Mouse (Mus musculus) adrenal gland, postnatal 4 days (tissue): Measurements from ENCODE around the gene Vrtn. TPM values are rescaled to one million over a fixed set of nuclear protein-coding genes. Genes with fewer than 3 reads are reported as not detected.
A peak's percentile ranks its signal among the peaks of the same experiment; 100 is the strongest.

Experiments
- DNase-seq, 2 experiments: peaks; one replicate each; pipeline ENCODE4 v3.0.0; 2021 to 2022; ENCODE audit warnings: low spot score in 2 of 2, mixed read lengths in 2 of 2
- long read RNA-seq, 2 experiments: library from polyadenylated mRNA; stranded (forward); transcript quantifications; one replicate each; pipeline ENCODE4 v2.0.0; 2021
- total RNA-seq, 2 experiments: library from RNA; stranded (reverse); gene quantifications; 2 replicates each; pipeline ENCODE4 v1.2.3; 2021

Vrtn gene
- not detected for total RNA-seq
- long read RNA-seq, experiment 1: 0 reads
- long read RNA-seq, experiment 2: 0 reads

- DNase-seq: no peak
These were observed at the start of gene Vrtn for GRCm38 (mm10) chr12:84640654-84641053. Vrtn (plus strand) TSS chr12:84641019.

GRCm38 (mm10) chr12:84598324-84598723 is 42.5 kb upstream of the Vrtn start:
- DNase-seq: no peak

- DNase-seq: no peak
These were observed 36.8 kb upstream of the Vrtn start for GRCm38 (mm10) chr12:84604001-84604400.

- DNase-seq: no peak
These were observed 35.0 kb upstream of the Vrtn start for GRCm38 (mm10) chr12:84605860-84606259.

GRCm38 (mm10) chr12:84611718-84612117 is 29.1 kb upstream of the Vrtn start:
- no peak for DNase-seq

- no peak for DNase-seq
These were observed 28.3 kb upstream of the Vrtn start for GRCm38 (mm10) chr12:84612518-84612917.

- DNase-seq: no peak
These were observed 26.8 kb upstream of the Vrtn start for GRCm38 (mm10) chr12:84614001-84614400.

- DNase-seq: no peak
These were observed 26.3 kb upstream of the Vrtn start for GRCm38 (mm10) chr12:84614524-84614923.

GRCm38 (mm10) chr12:84616977-84617630 is 23.7 kb upstream of the Vrtn start, which contains the start of gene Abcd4:
Abcd4 (minus strand) TSS chr12:84617413.
- DNase-seq: peak; percentile 67 to 83

GRCm38 (mm10) chr12:84617663-84618062 is 23.2 kb upstream of the Vrtn start:
- no peak for DNase-seq

- DNase-seq: no peak
These were observed 19.8 kb upstream of the Vrtn start for GRCm38 (mm10) chr12:84620975-84621374.

- DNase-seq: no peak
These were observed 16.2 kb upstream of the Vrtn start for GRCm38 (mm10) chr12:84624601-84625000.

- no peak for DNase-seq
These were observed 15.7 kb upstream of the Vrtn start for GRCm38 (mm10) chr12:84625116-84625515.

GRCm38 (mm10) chr12:84631867-84632266 is 9.0 kb upstream of the Vrtn start:
- DNase-seq: no peak

- DNase-seq: no peak
These were observed 566 bp upstream of the Vrtn start for GRCm38 (mm10) chr12:84640253-84640652.

GRCm38 (mm10) chr12:84650234-84650633 is 9.4 kb downstream of the Vrtn start:
- no peak for DNase-seq

- DNase-seq: peak in 1 of 2 experiments; percentile 20
These were observed 13.1 kb downstream of the Vrtn start for GRCm38 (mm10) chr12:84653912-84654311.

GRCm38 (mm10) chr12:84670555-84670954 is 29.7 kb downstream of the Vrtn start:
- no peak for DNase-seq

GRCm38 (mm10) chr12:84671646-84672045 is 30.8 kb downstream of the Vrtn start:
- no peak for DNase-seq

- DNase-seq: no peak
These were observed 34.1 kb downstream of the Vrtn start for GRCm38 (mm10) chr12:84674666-84675526.

GRCm38 (mm10) chr12:84676011-84676410 is 35.2 kb downstream of the Vrtn start:
- DNase-seq: no peak

- DNase-seq: no peak
These were observed 43.8 kb downstream of the Vrtn start for GRCm38 (mm10) chr12:84684569-84684968.
